Mouse (Mus musculus) lung, adult 2 months (tissue): ENCODE data around the gene Pacrg.

Experiments used
- CTCF ChIP-seq: fragments of 200-500 bp; IDR thresholded peaks from 2 replicates; pipeline ENCODE4 v1.5.1; 2011; ENCODE audit warnings: mild to moderate bottlenecking, low read length, control low read depth; ENCODE audit not compliant: insufficient read depth
- POLR2A ChIP-seq: fragments of 200-500 bp; IDR thresholded peaks from 2 replicates; pipeline ENCODE4 v1.6.1; 2011; ENCODE audit warnings: low read depth, mild to moderate bottlenecking, control low read depth, low read length, borderline replicate concordance; ENCODE audit errors: extremely low read depth

DNA sequence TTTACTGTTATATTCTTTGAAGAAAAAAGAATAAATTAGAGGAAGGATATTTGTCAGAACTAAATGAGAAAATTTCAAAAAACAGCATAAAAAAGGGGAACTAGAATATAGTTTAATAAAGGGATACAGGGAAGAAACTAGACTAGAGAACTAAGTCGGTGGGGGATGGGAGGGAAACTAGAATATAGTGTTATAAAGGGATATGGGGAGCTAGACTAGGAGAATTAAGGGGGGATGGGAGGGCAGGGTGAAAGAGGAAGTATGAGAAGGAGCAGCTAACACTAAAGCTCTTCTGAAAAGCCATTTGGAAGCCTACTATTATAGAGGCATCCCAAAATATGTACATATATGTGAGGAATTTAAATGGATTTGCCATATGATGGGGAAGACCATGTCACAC lies 75.8 kb downstream of the Pacrg start:
- TF ChIP-seq POLR2A: no peak
- TF ChIP-seq CTCF: no peak
